Mouse (Mus musculus) heart, postnatal 25 days (tissue): ENCODE results near the gene Gm14434. TPM values are rescaled to one million over a fixed set of nuclear protein-coding genes. Genes with fewer than 3 reads are reported as not detected.
"Not testable (repeated sequence)": the region's sequence is repeated elsewhere in the genome, so short reads cannot be mapped to it uniquely, and the experiment has no call there.

Source experiments
- DNase-seq: peaks from one replicate; pipeline ENCODE4 v3.0.0; 2022; ENCODE audit warnings: low spot score
- intact Hi-C: fragments of 180-260 bp; cut with DNase I; formaldehyde crosslinking; loops from one replicate; pipeline ENCODE4 v1.15.1; 2025
- total RNA-seq, 2 experiments: library from RNA; stranded (reverse); gene quantifications; 2 replicates each; pipeline ENCODE4 v1.2.3; 2021

Gene Gm14434
- not detected for total RNA-seq

DNA sequence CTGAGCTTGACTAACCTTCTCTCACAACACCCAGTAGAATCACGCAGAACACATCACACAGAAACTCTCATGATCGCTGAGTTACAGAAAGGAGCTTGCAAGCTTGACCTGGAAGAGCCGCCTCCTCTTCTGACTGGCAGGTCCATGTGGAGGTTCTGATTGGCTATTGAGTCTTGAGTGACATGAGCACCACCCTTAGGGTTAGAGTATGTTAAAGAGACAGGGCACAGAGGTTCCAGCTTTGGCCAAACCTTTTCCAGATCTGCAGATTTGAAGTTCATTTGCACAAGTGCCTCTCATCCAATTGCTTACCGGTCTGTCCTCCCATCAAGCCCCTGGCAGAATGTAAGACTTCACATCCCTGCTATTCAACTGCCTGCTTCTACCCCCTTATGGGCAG lies at the start of gene Gm14434:
Gene Gm14434 (minus strand): TSS at position 101 of the 400 bp plus-strand sequence.
- DNase-seq, intact Hi-C loops: not testable (repeated sequence)

DNA sequence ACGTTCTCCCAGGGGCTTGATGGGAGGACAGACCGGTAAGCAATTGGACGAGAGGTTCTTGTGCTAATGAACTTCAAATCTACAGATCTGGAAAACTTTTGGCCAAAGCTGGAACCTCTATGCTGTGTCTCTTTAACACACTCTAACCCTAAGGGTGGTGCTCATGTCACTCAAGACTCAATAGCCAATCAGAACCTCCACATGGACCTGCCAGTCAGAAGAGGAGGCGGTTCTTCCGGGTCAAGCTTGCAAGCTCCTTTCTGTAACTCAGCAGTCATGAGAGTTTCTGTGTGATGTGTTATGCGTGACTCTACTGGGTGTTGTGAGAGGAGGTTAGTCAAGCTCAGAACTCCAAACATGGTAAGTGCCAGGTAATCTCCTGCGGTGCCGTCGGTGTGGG lies 34.2 kb upstream of the Gm14434 start, which contains the start of gene Zfp967:
Gene Zfp967 (plus strand): TSS at position 301 of the 400 bp plus-strand sequence.
- DNase-seq, intact Hi-C loops: not testable (repeated sequence)

DNA sequence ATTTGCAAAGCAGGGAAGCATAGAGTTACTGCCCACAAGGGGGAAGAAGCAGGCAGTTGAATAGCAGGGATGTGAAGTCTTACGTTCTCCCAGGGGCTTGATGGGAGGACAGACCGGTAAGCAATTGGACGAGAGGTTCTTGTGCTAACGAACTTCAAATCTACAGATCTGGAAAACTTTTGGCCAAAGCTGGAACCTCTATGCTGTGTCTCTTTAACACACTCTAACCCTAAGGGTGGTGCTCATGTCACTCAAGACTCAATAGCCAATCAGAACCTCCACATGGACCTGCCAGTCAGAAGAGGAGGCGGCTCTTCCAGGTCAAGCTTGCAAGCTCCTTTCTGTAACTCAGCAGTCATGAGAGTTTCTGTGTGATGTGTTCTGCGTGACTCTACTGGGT lies 63.3 kb downstream of the Gm14434 start, which contains the start of gene Gm14435:
Gene Gm14435 (plus strand): TSS at position 301 of the 400 bp plus-strand sequence.
- DNase-seq: not testable (repeated sequence)

More for the DNA sequence above, 63.3 kb downstream of the Gm14434 start, which contains the start of gene Gm14435:
- intact Hi-C loops: not testable (repeated sequence)

Other genes starting within 250 kb of the Gm14434 start
- not detected for gene Gm11009, start 167.3 kb downstream of the Gm14434 start, total RNA-seq
- 10 to 100 TPM; 21.7 to 22.8 TPM for gene Gm14435, start 63.2 kb downstream of the Gm14434 start, total RNA-seq
- not detected for gene Zfp967, start 34.3 kb upstream of the Gm14434 start, total RNA-seq
- gene Gm14308, start 149.6 kb upstream of the Gm14434 start, total RNA-seq: 1 to 10 TPM in 1 of 2 experiments, not detected in 1; 1.1 TPM
- 10 to 100 TPM; 13.8 to 14.6 TPM for gene Zfp973, start 183.7 kb upstream of the Gm14434 start, total RNA-seq
- 1 to 10 TPM; 5.5 to 8.1 TPM for gene Gm14305, start 221.5 kb upstream of the Gm14434 start, total RNA-seq